Mouse (Mus musculus): ENCODE data around the gene Baiap2. TPM values are rescaled to one million over a fixed set of nuclear protein-coding genes. Genes with fewer than 3 reads are reported as not detected.

Baiap2 gene
- polyA plus RNA-seq, 3 experiments from 2014 or later = 8.1 to 12.1 (median 9.6) TPM

DNA sequence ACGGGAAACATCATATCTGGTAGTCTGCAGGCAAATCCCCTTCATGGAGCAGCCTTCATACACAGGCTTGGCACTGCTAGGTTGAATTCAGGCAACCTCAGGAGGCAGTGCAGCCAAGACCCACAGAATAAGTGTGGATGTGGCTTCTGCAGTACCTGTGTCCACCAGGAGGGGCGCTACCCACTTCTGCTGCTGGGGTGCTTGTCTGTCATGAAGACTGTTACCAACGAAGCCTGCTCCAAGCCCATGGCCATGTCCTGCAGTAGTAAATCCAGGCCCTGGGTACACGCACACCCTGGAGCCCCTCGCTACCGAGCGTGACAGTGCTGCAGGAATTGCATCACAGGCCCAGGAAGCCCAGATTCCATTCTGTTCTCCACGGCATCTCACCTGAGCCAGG is 22.7 kb upstream of the Baiap2 start:
- peak; percentile 46 for ATAC-seq

DNA sequence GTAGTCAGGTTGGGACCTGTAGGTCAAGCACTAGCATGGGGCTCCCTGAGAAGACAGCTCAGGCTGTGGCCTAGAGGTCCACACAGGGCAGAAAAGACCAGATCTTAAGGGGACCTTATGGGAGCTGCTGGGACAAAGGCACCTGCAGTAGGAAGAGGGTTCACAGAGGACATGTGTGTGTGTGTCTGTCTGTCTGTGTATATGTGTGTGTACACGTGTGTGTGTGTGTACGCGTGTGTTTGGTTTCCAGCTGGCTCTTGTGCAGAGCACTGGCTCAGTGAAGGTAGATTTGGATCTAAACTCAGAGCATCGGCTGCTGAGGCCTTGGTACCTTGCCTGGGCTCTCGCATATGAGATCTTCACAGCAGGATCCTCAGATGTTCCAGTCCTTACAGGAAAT is 21.9 kb upstream of the Baiap2 start:
- no peak for ATAC-seq

DNA sequence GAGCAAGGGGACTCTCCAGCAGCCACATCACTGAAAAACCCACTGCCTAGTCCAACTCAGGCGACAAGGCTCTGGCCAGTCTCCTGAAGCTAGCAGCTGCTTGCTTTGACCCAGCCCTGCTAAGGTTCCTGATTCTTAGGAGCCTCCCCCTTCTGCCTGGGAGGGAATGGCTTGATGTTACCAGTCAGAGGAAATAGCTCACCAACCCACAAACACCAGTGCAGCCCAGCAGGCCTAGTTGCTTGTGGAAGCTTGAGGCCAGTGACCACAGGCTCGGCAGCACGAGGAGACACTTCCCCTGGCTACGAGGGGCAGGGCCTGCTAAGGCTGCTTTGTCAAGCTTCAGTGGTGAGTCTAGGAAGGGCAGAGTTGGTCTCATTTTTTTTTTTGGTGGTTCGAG is 17.4 kb upstream of the Baiap2 start:
- no peak for ATAC-seq

DNA sequence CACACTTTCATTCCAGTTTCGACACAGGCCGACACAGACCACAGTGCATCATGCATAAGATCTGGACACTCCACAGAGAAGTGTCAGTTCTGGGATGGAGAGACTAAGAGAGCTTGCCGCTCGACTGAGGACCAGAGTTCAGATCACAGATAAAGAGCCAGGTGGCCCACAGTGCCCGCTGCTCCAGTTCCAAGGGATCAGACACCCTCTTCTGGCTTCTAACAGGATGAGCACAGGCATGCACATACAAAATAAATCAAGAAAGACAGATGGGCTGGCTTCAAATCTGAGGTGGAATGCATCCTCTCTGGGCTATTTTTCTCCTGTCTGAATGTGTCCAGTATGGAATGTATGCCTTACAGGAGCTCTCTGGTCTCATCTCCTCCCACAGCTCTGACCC is 15.8 kb upstream of the Baiap2 start:
- ATAC-seq = no peak

DNA sequence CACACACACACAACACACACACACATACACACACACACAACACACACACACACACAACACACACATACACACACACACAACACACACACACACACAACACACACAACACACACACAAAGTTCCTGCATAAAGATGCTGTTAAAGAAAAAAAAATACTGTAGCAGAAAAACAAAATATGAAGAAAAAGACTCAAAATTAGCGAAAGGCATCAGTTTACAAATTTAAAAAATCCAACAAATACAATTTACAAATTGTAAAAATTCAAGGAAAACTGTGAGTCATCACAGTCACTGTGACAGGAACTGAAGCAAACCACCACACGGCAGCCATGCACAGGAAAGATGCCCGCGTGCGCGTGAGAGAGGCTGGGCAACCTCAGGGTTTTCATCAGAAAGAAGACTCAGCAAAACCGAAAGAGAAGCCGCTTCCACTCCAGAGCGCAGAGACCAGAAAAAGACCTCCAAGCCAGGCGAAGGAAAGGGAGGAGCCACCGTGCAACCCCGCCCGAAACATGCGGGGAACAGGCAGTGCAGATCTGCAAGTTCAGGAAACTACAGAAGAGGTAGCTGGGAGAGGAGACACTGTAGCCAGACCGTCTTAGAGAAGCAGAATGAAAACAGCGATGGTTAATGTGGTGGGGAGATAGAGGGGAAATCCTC is 14.4 kb upstream of the Baiap2 start:
- ATAC-seq = peak; percentile 87

DNA sequence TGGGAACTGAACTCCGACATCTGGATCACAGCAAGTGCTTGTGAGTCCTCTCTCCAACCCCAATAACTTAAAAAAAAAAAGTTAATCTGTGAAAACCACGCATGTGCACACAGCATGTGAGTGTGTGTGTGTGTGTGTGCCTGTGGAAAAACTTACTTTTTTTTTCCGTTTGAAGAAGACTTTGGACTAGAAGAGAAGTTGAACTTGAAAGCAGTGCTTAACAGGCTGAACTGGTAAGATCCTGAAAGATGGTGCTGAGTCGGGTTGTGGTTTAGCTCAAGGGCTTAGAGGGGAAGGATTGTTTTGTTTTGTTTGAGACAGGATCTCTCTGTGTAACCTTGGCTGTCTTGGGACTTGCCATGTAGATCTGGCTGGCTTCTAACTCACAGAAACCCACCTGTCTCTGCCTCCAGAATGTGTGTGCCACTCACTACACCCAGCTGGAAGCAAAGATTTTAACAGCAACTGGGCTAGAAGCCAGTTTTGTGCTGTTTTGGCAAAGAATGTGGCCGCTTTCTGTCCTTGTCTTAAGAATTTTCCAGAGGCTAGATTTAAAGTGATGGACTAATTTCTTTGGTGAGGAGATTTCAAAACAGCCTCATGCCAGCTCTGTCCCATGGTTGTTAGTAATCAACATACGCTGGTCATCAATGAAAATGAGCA is 12.8 kb upstream of the Baiap2 start:
- no peak for ATAC-seq

DNA sequence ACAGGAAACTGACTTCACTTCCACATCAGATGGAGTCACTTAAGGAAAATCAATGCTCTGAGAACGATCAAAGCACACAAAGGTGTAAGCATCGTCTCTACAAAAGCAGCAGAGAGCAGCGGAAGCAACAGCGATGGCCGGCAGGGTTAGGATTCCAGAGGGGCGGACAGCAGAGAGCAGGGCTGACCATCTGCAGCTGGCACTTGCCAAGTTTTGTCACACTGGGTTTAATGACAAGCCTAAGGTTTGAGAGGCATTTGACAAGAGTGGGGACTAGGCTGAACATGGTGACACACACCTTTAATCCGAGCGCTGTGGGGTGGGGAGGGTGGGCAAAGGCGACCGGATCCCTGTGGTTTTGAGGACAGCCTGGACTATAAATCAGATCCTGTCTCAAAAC is 10.8 kb upstream of the Baiap2 start:
- no peak for ATAC-seq

DNA sequence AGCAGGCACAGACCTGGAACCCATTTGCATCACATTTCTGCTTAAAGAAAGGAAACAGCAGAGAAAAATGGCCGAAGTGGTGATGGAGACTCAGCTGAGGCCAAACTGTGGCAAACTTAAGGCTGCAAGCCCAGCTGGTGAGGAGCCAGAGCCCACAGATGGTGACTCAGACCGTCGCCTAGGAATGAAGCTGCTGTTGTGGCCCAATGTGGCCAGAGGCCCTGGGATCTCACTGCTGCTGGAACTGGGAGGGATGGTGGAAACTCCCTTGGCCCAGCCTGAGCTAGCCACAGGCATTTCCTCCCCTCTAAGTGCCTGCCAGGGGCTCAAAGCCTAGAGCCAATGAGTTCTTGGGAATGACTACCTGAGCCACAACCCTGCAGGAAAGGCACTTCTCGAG is 9.4 kb upstream of the Baiap2 start:
- ATAC-seq = no peak

DNA sequence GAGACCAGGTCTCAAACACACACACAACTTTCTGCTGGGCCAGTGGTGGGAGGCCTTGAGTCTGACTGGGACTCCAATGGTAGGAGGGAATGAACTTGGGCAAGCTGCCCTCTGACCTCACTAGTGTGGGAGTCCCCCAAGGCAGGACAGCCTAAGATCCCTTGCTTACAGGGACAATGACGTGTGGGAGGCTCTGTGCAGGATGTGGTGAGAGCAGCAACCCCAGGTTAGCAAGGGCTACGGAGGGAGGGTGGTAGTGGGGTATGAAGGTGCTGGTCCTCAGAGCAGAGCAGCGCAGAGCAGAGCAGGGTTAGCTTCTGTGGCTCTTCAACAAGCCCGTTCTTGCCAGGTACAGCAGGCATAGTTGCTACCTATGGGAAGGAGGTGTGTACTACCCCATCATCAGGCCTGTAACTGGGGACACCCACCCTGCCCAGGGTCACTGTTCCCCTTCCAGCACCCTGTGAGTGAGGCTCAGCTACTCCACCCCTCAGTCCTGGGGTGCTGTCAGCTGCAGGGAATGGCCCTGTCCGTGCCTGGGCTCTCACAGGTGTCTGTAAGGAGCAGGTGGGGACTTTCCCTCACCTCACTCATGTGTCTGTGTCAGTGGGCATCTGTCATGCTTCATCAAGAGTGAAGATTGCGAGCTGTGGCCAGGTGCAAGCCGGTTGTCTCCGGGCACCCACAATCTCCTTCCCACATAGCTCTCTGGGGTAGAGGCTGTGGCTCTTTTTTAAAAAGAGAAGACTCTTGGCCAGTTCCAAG is 8.6 kb upstream of the Baiap2 start:
- ATAC-seq = peak; percentile 95

DNA sequence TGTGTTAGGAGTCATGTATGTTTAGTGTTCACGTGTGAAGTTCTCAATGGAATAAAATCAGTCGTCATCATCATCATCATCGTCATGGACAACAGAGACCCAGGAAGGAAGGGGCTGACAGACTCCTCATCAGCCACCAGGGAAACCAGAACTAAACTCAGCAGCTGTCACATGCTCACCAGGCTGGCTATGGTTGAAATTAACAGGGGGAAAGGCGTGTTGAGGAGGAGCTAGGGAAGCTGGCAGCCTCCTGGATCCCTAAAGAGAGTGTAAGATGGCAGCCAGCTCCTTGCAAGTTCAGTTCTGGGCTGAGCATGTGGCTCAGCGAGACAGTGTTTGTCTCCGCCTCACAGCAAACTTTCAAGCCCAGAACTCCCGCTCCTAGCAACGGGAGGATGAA is 7.8 kb upstream of the Baiap2 start:
- ATAC-seq = no peak

DNA sequence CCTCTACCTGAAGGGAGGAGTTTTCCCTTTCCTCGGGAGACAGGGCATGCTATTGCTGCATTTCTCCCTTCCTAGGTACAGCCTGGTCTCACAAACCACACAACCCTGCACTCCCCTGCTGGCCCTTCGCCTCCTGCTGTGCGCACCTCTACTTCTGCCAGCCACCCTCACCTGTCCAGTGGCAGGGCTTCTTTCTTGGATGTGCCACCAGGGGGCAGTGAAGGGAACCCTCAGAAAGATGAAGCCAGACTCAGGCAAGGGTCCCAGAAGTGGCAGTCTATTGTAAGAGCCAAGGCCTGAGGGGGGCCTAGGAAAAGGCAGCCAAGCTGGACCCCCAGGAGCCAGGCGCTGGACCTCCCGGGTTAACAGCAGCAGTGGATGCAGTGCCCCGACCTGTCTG is 7.1 kb upstream of the Baiap2 start:
- ATAC-seq = no peak

DNA sequence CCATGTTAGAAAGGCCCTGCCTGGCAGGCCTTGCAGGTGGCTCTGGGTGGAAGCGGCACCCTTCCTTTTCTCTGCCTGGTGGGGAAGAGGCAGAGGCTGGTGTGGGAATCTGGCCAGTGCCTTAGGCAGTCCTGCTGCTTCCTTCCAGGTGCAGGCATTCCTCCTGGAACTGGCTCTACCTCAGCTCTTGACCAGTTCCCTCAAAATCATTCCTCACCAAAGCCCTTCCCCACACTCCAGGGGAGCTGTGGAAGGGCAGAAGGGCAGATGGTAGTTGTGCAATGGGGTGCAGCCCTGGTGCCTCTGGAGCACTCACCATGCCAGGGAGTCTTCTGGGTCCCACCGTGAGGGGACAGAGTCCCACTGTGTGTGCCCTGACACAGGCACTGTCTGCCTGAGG is 6.1 kb upstream of the Baiap2 start:
- ATAC-seq = no peak

DNA sequence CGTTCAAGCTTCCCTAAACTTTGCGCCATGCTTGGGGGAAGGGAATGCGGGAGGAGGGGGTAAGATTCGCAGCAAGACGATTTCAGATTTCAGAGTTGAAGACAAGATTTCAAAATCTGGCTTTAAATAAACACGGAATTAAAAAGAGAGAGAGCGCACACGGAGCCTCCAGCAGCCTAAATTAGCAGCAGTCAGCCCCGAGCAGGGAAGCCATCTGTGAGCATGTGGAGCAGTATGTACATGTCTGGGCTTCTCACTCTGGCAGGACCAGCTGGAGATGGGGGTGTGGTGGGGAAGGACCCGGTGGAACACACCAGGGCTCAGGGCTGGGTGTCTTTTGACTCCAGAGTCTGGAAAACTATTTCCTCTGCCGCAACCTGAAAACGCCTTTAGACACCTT is 5.3 kb upstream of the Baiap2 start:
- ATAC-seq = no peak

DNA sequence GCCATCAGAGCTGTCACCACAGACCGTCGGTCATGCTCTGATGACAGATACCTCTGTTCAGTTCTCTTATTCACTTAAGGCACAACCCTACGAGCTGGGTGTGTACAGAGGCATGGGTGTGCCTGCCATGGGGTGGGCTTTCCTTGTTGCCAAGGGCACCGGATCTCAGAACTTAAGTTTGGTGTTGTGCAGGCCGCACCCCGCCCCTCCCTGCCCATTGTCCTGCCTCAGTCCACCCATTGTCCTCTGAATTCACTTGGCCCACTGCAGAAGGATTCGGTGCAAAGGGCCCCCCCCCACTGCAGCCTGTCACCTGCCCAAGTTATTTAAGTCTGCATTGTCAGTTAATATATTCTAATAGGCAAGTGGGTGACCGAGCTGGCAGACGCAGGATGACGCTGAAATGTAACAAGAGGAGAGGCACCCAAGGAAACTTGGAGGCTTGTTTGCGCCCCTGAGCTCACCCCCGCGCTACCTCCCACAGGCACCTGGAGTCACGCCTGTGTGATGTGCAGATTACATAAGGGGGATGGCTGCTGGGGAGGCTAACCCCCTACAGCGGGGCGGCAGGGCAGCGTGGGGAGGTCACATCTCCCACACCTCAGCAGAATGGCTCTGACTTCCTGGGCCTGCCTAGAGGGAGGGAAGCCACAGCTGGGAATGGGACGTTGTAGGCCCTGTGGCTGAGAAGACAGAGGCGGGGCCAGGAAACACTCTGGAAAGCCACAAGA is 4.6 kb upstream of the Baiap2 start:
- ATAC-seq = no peak

DNA sequence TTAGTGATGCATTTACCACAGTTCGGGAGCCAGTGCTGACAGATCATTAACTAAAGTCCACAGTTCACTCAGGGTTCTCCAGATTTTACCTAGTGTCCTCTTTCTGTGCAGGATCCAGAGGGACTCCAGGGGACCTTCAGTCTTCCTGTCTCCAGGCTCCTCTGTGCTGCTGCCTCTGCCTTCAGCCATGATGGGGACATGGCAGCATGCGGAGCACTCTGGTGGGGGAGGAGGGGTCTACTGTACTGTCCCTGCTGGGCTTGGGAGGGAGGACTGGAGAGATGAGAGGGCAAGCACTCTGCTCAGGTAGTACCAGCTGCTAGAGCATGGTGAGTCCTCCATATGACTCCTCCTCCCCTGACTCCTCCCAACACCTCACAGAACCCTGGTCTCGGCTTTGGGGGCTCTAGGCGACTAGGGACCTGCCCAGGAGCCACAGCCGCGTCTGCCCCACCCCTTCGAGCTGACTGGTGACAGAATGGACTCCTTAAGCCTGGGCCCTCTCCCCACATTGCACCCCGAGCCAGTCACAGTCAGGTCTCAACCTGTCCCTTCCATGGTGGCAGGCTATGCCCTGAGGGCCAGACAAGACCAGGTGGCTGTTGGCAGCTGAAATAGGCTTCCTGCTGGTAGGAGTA is 3.4 kb upstream of the Baiap2 start:
- no peak for ATAC-seq

DNA sequence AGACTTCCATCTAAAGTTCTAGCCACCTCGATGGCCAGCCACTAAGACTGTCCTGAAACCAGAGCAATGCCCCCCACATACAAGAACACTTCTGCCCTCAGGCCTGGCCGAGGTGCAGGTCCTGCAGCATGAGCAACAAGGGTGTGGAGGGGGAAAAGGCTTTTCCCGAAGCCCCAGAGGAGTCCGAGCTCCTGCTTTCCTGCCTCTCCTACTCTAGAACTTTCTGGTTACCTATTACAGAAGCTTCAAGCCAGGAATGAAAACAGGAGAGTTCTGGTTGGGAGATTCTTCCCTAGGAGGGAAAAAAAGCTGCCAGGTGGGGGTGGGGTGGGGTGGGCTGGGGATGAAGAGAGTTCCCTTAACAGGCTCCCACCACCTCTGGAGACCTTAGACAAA is 2.9 kb upstream of the Baiap2 start:
- ATAC-seq = no peak

DNA sequence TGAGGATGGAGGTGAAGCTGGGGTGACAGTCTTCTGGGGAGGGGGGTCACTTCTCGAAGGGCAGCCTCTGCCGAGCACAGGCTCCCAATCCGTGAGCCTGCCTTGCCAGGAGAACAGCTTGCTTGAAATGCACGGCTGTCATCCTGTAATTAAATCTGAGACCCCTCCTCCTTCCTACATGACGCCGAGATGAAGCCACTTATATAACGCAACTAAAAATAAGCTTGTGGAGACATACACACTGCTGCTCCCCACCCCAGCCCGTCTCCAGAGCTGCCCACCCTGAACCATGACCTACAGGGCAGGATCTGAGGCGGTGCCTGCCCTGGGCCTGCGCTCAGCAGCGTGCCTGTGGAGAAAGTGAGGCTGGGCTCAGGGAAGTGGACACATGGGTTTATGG is 2.4 kb upstream of the Baiap2 start:
- no peak for ATAC-seq

DNA sequence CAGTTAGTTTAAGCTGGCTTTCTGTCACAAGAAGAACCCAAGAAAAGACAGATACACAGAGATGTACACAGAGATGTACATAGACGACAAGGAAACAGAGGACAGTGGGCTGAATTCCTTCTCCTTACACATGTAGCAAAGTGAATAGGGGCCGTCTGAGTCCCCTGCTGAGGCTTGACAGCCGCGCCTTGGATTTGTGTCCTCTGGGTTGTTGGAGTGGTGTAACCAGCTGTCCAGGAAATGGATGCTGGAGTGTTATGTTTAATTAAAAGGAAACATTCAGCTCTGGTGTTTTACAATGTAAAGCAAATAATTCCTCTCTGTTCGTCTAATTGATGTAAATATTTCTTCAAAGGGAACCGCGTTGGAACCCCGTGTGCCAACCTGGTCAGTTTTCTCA is 769 bp upstream of the Baiap2 start:
- no peak for ATAC-seq

DNA sequence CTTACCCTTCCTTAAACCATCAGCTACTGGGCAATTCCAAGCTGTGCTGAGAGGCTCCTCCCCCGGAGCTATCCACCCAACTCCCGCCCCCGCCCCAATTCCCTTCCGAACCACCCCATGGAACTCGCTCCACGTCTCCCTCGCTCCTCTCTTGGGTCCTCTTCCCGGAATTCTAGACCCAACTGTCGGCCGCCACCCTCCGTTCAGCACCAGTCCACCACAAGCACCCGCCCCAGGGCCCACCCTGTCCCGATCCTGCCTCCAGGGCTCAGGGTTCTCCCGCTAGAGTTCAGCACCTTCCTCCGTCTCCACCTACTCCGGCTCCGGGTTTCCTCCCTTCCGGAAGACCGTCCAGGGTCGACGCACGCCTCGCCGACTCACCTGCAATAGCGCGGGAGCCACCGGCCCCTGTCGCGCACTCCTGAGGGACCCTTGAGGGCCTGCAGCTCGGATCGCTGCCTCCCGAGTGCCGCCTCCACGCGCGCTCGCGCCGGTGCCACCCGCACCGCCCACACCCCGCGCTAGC is 299 bp upstream of the Baiap2 start:
- ATAC-seq = peak; percentile 9

DNA sequence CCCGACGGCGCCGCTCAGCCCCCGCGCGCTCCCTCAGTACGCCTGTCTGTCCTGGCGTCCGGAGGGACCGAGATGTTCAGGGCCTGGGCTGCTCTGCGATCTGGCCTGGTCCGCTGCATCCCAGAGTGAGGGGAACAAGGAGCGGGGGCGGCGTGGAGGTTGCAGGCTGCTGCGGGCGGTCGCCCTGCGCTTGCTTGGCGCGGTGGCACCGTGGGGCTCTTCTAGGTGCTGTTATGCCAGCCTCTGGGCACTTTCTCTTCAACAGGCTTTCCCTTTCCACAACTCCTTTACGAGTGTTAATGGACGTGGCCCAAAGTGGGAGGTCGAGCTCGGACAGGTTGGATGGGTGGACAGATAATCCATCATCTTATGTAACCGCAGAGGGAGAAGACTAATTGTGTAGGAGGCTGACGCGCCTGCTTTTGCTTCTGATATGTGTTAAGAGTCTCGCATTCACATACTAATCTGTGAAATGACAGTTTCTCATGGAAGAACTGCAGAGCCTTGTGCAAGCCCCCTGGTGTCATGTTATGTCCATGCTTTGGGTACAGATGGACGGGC is 945 bp downstream of the Baiap2 start:
- ATAC-seq = peak; percentile 12

DNA sequence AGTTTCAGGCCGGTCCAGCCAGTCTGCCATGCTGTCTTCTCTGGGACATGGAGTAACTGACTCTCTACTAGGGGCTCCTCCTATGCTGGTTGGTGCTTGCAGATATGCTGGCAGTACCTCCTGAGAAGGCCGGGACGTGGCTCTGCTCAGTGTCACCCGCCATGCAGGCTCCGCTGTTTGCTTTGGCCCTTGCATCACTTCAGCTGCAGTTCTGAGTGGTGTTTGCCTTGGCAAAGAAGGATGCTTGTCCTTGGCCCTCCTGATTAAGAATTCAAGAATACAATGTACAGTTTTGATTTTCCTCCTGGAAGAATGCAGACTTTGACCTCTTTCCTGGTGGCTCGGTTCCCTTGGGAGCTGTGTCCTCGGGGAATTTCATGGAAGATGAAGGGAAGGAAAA is 2.8 kb downstream of the Baiap2 start:
- no peak for ATAC-seq

DNA sequence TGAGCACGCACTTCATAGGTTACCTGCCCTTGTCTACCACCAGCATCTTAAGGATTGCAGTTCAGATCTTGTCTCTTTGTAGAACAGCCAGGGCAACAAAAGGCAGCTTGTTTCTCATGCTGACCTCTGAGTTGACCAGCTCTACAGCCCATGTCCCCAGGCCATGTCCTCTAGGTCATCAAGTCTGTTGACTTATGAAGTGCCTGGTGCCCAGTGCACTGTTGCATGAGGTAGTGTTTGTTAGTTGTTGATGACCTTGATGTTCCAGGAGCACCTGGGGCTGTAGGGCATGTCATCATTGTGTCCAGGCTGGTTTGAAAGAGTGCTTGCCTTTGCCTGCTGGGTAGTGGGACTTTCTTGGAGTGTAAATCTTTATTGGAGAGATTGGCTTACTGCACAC is 4.9 kb downstream of the Baiap2 start:
- ATAC-seq = no peak

All from inflammation-experienced regulatory T-cells, adult 6 months (primary cell).